Mouse (Mus musculus) testis, postnatal 14 days (tissue): ENCODE results near the gene Vmp1.

Source experiments
- DNase-seq: peaks from one replicate; pipeline ENCODE4 v3.0.0; 2021; ENCODE audit warnings: low spot score

Gene Vmp1

GRCm38 (mm10) chr11:86583990-86584897 is 99.4 kb downstream of the Vmp1 start:
- DNase-seq: no peak

GRCm38 (mm10) chr11:86583313-86583825 is 100.3 kb downstream of the Vmp1 start:
- DNase-seq: no peak

GRCm38 (mm10) chr11:86582543-86583260 is 100.9 kb downstream of the Vmp1 start:
- DNase-seq: no peak

- DNase-seq: no peak
These were observed 101.6 kb downstream of the Vmp1 start for GRCm38 (mm10) chr11:86581943-86582542.

GRCm38 (mm10) chr11:86581250-86581753 is 102.3 kb downstream of the Vmp1 start:
- no peak for DNase-seq

GRCm38 (mm10) chr11:86580319-86581113 is 103.1 kb downstream of the Vmp1 start:
- no peak for DNase-seq

GRCm38 (mm10) chr11:86579731-86580318 is 103.8 kb downstream of the Vmp1 start:
- DNase-seq: no peak

- no peak for DNase-seq
These were observed 104.6 kb downstream of the Vmp1 start for GRCm38 (mm10) chr11:86578809-86579730.

- no peak for DNase-seq
These were observed 105.4 kb downstream of the Vmp1 start for GRCm38 (mm10) chr11:86578106-86578808.

GRCm38 (mm10) chr11:86577231-86577630 is 106.4 kb downstream of the Vmp1 start:
- no peak for DNase-seq

- no peak for DNase-seq
These were observed 107.8 kb downstream of the Vmp1 start for GRCm38 (mm10) chr11:86575632-86576378.

- DNase-seq: no peak
These were observed 109.2 kb downstream of the Vmp1 start for GRCm38 (mm10) chr11:86574408-86574807.

- DNase-seq: no peak
These were observed 109.9 kb downstream of the Vmp1 start for GRCm38 (mm10) chr11:86573646-86574231.

- DNase-seq: no peak
These were observed 111.0 kb downstream of the Vmp1 start for GRCm38 (mm10) chr11:86572623-86573022.

- DNase-seq: no peak
These were observed 111.8 kb downstream of the Vmp1 start for GRCm38 (mm10) chr11:86571871-86572270.

- no peak for DNase-seq
These were observed 112.4 kb downstream of the Vmp1 start for GRCm38 (mm10) chr11:86571047-86571855.

- DNase-seq: no peak
These were observed 113.3 kb downstream of the Vmp1 start for GRCm38 (mm10) chr11:86570261-86570746.
